Mouse (Mus musculus): ENCODE results near the gene H2afv.

The H2afv gene

GRCm38 (mm10) chr11:6388726-6389413 lies 55.4 kb downstream of the H2afv start, which contains the start of gene Zmiz2:
Gene Zmiz2 (plus strand): TSS chr11:6389074.
- peak; percentile 88 to 93 for DNase-seq (ENCODE audit: low spot score in 2 of 2)

- DNase-seq (ENCODE audit: low spot score in 2 of 2) = no peak
Observed at GRCm38 (mm10) chr11:6388126-6388725, 56.0 kb downstream of the H2afv start.

- DNase-seq (ENCODE audit: low spot score in 2 of 2) = no peak
Observed at GRCm38 (mm10) chr11:6380916-6381315, 63.3 kb downstream of the H2afv start.
